In the genomic region with DNA sequence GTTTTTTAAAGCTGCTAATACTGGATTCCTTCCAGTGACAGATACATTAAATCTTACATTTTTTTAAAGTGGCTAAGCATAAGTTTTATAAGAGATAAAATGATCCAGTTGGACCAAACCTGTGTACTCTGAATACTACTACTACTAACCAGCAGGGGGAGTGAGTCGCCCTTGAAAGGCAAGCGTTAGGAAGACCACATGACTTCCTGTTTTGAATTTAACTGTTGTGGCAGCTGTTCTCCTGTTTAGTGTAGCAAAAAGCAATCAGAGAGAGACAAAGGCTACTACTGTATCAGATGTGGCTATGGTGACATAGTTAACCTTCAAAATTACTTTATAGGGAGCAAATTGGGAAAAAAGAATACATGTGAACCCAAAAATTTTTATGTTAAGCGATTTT, we compare ENCODE assay signal across 8 mouse cellular contexts. TPM values are rescaled to one million over a fixed set of nuclear protein-coding genes. Genes with fewer than 3 reads are reported as not detected.
A peak's percentile ranks its signal among the peaks of the same experiment; 100 is the strongest.
DNase-seq lines count a peak whose midpoint lies in the region; ATAC-seq lines count a peak whose summit lies in the region.
"Had no signal": no experiment of that assay in that cellular context is flagged by ENCODE, and none has a peak within 500 bp of the region (broad histone marks: within the 10 kb centered on the region; RNA-seq: fewer than 3 reads in every experiment).

No protein-coding gene starts in this region.

- 0 out of 2 replicates have a peak, but pooled peaks have one; percentile 23 for ATAC-seq in midbrain, embryonic 11.5 days (ENCODE audit: low FRiP score)
- no peak for ATAC-seq in midbrain, embryonic 15.5 days (replicated peaks)
- ATAC-seq in inflammation-experienced regulatory T-cells, adult 6 months, result peak; percentile 91

- H3K27me3 ChIP-seq in midbrain, embryonic 11.5 days (ENCODE audit: control insufficient read depth, insufficient read depth, low read length), result no peaks in the 10 kb centered on the region
- H3K27me3 ChIP-seq in midbrain, embryonic 15.5 days (replicated peaks), result no peaks in the 10 kb centered on the region
- H3K27me3 ChIP-seq: heart, embryonic 15.5 days had no signal

- no peak overlapping the region for H3K27ac ChIP-seq in midbrain, embryonic 11.5 days (ENCODE audit: low read depth, low read length)
- H3K27ac ChIP-seq in midbrain, embryonic 15.5 days, result no peak overlapping the region
- H3K27ac ChIP-seq: heart, embryonic 15.5 days had no signal

- peaks cover 12% of the 10 kb centered on the region for H3K4me1 ChIP-seq in midbrain, embryonic 11.5 days (ENCODE audit: control insufficient read depth, insufficient read depth, low read length)
- peaks cover 22% of the 10 kb centered on the region for H3K4me1 ChIP-seq in midbrain, embryonic 15.5 days

- H3K4me2 ChIP-seq in midbrain, embryonic 11.5 days, result no peak overlapping the region
- H3K4me2 ChIP-seq in midbrain, embryonic 15.5 days, result no peak overlapping the region
- H3K4me2 ChIP-seq: heart, embryonic 15.5 days had no signal

- 47% methylated on average over 3 of the region's 3 CpGs for WGBS in midbrain, embryonic 11.5 days
- 50% methylated on average over 3 of the region's 3 CpGs for WGBS in midbrain, embryonic 15.5 days

- H3K36me3 ChIP-seq in midbrain, embryonic 11.5 days (ENCODE audit: control insufficient read depth, insufficient read depth, low read length), result no peaks in the 10 kb centered on the region
- no peaks in the 10 kb centered on the region for H3K36me3 ChIP-seq in midbrain, embryonic 15.5 days (replicated peaks)
- H3K36me3 ChIP-seq: heart, embryonic 15.5 days had no signal

- no peak overlapping the region for H3K4me3 ChIP-seq in midbrain, embryonic 11.5 days (ENCODE audit: low read depth, low read length)
- H3K4me3 ChIP-seq in midbrain, embryonic 15.5 days, result no peak overlapping the region
- H3K4me3 ChIP-seq: heart, embryonic 15.5 days had no signal

- H3K9ac ChIP-seq in midbrain, embryonic 11.5 days (ENCODE audit: low read length), result no peak overlapping the region
- no peak overlapping the region for H3K9ac ChIP-seq in midbrain, embryonic 15.5 days
- H3K9ac ChIP-seq: heart, embryonic 15.5 days had no signal

- no peaks in the 10 kb centered on the region for H3K9me3 ChIP-seq in midbrain, embryonic 11.5 days (ENCODE audit: control insufficient read depth, low read length)
- H3K9me3 ChIP-seq in midbrain, embryonic 15.5 days, result no peaks in the 10 kb centered on the region
- H3K9me3 ChIP-seq: heart, embryonic 15.5 days had no signal

- peak; percentile 76 for DNase-seq in midbrain, embryonic 11.5 days (ENCODE audit: low spot score, missing footprints)
- DNase-seq in Muller cell, postnatal 12 days (ENCODE audit: inconsistent ontology term), result peak; percentile 35
- DNase-seq in embryo, embryonic 10 days (ENCODE audit: low spot score), result peak; percentile 80
- DNase-seq in lung, postnatal 36 days, result peak; percentile 87
- DNase-seq in yolk sac, embryonic 10.5 days (ENCODE audit: low spot score), result no peak

RNA-seq across cellular contexts. Expression of a gene that starts 6.8 kb away (rescaled TPM):
- polyA plus RNA-seq in midbrain, embryonic 11.5 days (2014; fragmentation: Nextera tagmentation; extraction: Ambion mirVana), result 24.8 and 26.6 TPM in 2 replicates
- polyA plus RNA-seq in midbrain, embryonic 15.5 days (2015; fragmentation: Nextera tagmentation; extraction: Ambion mirVana), result 15.1 and 15.4 TPM in 2 replicates
- polyA plus RNA-seq in inflammation-experienced regulatory T-cells, adult 6 months (2017; shearing (Covaris generic)), result 10 to 100 TPM; 35.3 to 52.3 (median 50.3) TPM
